Mouse (Mus musculus): ENCODE measurements around the gene Bco2.

The Bco2 gene

DNA sequence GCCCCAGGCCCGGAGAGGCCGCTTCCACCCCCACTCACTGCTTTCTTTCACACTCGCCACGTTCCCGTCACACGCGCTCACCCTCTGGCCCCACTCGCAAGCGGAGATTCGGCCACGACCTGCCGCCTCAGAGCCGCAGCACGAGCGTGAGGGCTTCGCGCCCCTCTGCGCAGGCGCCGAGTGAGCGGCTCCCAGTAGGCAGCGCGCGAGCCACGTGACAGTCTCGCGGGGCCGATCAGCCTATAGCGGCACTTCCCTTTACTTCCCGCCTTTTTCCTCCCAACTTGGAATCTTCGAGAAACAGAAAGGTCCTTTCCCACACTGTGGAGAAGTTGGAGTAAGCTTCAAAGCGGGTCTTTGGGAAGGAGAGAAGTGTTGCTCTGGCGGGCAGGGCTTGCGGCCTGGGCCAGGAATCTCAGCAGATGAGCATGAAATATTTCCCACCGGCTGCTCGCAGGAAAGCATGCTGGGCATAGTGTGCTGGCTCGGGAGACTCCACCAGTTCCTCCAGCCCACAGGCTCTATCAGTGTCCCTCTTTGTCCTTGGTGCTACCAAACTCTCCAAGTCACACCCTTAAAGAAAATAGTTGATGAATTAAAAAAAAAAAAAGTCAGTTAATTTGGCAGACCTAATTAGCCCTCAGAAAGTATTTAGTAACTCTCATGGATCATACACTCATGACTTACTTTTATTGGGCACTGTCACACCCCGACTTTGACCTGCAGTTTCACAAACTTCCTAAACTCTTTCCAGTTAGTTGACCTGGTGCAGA is 6.3 kb upstream of the Bco2 start, which contains the start of gene Tex12:
Gene Tex12 (minus strand): TSS at position 181 of the 773 bp plus-strand sequence.
- DNase-seq (ENCODE audit: extremely low spot score, low spot score): no peak

DNA sequence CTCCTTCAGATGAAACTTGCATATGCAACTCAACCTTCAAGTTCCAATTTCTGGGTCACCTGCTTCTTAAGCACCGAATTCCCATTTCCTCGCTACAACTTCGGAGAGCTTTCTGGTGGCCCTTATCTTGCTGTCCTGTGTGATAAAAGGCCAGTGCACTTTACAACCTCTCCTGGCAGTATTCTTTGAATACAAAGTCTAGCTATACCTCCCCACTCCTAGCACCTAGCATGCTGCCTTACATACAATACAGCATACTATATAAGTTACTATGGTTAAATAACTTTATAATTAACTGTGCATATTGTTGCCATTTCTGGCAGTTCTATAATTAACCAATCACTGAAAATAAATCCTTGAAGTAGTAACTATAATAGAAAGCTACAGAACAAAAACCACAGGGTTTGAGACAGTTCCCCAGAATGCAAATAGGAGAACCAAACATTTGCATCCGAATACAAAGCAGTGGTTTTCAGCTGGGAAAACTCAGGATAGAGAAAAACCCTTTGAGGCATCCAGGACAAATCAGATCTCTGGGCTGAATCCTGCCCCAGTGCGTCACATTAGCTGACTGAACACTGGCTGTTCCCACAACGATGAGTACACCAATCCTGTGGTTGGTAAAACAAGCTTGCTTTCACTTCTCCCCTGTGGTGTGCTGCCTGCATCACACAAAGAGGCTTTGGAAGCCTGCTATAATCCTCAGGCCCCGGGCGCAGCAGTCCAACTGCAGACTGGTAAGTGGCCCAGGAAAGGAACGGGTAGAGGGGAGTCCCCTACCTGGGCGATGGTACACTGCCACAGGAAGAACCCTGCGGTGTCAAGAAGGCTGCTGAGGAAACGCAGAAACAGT is 514 bp downstream of the Bco2 start, which contains the start of gene Il18:
Gene Il18 (plus strand): TSS at position 587 of the 853 bp plus-strand sequence.
- DNase-seq (ENCODE audit: extremely low spot score, low spot score): peak; percentile 24

DNA sequence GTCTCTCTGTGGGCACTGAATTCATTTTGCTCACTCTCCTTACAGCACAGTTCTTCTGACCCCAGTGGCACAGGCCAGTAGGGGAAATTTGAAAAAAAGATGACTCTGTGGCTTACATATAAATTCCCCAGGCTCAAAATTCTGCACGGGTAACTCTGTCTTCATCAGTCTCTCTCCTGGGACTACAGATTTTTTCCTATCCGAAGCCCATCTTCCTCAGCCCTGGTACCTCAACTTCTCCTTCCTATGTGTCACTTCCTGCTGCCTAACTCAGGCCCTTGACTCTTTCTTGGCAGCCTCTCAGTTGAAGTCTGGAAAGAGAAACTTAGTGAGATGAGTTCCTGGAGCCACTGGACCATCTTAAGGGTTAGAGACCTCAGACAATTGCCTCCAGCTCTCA is 1.4 kb downstream of the Bco2 start:
- DNase-seq (ENCODE audit: extremely low spot score, low spot score): no peak

DNA sequence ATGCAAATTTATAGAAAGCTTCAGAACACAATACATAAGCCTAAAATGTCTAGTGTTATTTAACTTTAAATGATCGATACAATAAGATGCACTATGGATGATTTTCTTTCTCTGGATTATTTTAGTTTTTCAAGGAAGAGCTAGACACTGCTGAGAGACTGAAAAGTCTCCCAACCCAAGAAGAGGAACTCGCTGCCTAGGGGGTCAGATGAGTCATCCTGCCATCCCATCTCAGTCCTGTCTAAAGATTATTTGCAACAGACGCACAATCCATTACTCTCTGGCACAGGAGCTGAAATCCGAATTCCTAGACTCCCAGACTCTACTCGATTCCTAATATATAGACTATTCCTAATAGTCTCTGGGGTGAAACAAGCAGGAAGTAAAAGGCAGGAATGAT is 2.8 kb downstream of the Bco2 start:
- no peak for DNase-seq (ENCODE audit: extremely low spot score, low spot score)

DNA sequence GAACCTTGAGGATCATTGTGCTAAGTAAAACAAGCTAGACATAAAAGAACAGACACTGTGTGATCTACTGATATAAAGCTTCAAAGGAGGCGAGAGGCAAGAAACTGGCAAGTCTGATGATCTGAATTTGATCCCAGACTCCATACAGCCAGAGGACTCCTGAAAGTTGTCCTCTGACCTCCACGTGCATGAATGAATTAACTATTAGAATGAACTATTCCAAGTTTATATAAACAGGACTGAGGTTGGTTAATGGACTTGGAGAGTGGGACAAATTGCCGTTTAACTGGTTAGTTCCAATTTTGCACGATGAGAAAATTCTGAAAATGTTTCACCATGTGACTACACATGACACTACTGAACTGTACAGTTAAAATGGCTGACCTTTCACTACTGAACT is 6.0 kb downstream of the Bco2 start:
- no peak for DNase-seq (ENCODE audit: extremely low spot score, low spot score)

DNA sequence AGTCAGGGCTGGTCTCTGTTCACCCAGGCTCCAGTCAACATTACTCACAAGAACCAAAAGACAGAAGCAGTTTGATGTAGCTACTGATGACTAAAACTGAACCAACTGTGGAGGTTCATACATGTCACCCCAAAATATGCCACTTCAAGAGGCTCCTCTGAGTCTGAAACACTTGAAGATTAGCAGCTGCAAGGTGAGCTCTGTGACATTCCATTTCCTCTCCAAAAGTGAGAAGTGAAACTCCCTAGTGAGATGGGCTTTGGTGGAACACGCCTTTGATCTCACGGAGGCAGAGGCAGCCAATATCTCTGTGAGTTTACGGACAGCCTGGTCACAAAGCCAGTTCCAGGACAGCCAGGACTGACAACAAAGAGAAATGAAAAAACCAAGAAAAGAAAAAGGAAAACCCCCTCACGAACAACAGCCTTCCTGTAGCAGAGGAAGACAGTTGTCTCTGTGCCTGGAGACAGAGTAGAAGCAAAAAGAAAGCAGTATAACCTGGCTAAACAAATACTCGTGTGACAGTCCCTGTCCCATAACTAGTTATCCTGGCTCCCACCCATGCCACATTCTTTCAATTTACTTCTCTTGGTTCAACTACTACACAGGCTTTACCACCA is 7.0 kb downstream of the Bco2 start:
- no peak for DNase-seq (ENCODE audit: extremely low spot score, low spot score)

DNA sequence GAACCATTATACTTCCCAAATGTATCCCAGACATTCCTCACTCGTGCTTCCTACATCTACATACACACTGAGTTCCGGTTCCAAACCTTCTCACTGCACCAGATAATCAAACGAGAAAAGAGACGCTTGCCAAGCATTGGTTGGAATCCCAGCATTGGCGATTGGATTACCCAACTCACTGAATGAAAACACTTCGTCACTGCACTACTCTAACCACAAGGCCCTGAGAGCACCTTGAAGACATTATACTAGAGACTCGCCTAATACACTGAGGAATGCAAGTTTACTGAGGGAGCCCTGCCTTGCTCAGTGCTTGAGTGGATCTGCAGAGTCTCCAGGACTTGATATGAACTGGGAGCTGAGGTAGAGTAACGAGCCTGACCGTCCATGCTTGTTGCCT is 12.6 kb downstream of the Bco2 start:
- DNase-seq (ENCODE audit: extremely low spot score, low spot score): no peak

DNA sequence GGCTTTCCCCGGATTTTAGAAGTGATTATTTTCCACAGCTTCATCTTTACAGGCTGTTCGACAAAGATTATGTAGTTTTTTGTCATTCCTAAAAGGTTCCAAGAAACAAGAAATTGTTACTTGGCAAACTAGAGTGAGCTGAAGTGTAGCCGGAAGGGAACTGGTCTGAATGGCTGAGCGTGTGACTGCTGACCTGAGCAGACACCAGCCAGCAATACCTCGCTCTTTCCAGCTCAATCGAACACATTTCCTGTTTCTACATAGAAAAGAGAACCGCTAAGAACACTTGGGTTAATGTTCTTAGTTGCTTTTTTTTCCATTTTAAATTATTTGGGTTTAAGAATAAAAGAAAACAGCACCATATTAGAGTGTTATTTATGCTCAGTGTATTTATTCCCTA is 14.8 kb downstream of the Bco2 start:
- no peak for DNase-seq (ENCODE audit: extremely low spot score, low spot score)

DNA sequence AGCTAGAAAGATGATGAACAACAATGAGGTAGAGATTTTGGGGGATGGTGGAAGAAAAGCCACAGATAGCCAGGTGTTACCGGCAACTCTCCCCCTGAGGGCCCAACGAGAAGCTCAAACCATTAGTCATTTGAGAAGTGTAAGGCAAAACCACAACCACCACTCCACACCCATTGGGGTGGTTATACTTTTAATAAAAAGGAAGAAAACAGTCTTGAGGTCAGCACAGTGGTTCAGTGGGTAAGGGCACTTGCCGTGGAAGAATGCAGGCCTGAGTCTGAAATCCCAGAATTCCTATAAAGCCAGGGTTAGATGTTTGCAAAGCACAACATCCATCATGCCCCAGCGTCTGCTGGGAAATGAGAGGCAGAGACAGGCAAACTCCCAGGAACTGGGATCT is 17.7 kb downstream of the Bco2 start:
- no peak for DNase-seq (ENCODE audit: extremely low spot score, low spot score)

DNA sequence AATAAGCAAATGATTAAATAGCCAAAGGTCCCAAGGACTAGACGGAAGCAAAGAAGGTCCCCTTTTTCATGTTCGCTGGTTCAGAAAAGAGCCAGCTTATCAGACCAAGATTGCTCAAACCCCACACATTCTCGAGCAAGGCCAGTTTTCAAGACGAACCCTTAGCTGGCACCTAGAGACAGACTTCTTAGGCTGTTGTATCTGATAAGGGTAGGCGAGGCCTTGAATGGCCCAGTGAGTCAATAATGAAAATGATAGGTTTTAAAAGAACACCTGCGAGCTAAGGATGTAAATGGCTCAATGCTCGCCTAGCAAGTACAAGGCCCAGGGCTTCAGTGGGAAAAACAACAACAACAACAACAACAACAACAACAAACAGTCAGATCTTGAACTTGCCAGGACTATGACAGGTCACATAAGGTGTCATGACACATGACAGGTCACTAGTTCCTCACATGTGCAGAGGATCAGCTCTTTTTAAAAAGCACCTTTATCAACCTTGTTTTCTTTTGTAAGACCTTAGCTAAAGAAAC is 18.3 kb downstream of the Bco2 start:
- no peak for DNase-seq (ENCODE audit: extremely low spot score, low spot score)

DNA sequence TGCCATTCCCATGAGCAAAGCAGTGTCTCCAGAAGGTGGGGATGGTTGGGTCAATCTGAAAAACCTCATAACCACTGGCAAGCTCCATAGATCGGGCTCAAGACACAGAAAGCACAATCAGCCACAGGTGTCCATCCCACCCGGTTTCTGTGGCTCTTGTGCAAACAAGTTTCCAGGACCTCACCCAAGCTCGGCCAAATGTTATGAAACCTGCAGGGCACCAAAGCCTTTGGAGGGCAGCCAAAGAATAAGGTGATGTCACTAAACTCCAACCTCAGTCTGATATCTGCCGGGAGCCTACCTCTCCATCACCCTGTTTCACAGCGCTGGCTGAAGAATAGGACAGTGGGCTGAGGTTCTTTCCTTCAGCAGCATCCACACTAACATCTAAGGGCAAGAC is 19.1 kb downstream of the Bco2 start:
- DNase-seq (ENCODE audit: extremely low spot score, low spot score): no peak

DNA sequence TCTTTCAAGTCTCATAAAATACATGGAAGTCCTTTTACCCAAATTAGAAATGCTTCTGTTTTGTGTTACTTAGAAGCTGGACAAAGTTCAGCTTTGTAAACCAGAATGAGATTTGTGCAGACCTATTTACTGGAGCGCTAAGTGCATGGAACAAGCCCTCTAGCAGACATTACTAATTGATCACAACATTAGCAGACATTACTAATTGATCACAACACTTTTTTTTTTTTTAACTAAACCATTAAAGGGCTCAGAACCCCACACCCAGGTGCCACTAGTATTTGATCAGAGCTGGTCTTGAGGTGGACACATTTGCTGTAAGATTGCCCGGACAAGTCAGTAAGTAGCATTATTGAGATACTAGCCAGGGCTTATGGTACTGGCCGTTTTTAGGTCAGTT is 21.2 kb downstream of the Bco2 start:
- no peak for DNase-seq (ENCODE audit: extremely low spot score, low spot score)

DNA sequence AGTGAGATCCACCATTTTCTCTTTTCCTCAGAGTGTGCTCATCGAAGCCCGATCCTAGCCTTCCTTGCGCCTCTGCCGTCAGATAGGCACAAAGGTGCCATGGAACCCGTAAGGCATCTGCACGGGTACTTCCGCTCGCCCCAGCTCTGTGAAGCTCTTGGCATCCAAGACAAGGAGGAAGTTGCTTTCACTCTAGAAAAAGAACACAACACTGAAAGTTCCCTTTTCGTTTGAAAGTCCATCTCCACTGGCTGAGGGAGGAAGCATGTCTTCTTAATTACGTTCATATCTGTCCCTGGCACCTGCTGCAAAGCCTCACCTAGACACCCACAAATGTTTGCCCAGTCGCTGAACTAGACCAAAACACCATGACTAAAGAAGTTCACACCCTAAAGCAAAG is 21.7 kb downstream of the Bco2 start:
- DNase-seq (ENCODE audit: extremely low spot score, low spot score): no peak

DNA sequence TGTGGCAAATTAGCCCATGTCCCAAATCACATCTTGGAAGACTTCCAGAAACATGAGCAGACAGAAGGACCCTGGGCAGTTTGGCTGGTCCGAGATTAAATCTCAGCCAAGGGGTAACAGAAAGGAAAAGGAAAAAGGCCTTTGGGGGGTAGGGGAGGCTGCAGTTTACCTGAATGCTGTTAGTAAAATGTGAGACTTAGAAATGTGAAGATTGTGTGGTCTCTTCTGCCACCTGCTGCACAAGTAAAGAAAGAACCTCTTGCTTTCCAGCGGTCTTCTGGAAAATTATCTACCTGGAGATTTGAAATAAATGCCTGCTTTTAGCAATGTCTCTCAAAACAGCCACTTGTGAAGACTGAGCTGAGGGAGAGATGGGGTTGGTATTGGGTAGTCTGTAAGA is 24.1 kb downstream of the Bco2 start:
- no peak for DNase-seq (ENCODE audit: extremely low spot score, low spot score)

DNA sequence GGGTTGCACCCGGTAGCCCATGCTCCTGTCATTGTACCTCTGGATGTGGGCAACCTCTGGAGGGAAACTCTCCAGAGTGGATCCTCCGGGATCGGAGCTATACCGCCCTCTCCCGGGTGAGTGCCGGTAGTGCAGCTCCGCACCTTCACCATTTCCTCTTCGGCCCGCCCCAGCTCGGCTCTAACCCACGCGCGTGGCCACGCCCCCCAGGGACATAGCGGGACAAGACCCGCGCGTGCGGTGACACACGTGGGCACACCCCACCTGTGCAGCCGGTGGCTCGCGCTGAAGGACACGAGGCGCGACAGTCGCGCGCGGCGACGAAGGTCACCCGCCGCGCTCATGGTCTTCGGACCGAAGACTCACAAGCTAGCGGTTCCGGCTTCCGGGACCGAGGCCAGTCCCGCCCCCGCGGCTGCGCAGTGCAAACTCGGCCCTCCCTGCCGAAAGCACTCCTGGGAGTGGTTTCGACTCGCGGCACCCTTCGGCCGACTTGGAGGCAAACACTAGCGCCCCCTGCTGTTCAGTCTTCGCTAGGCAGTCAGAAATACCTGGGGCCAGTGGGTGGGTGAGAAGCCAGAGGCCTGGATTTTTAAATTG is 26.6 kb downstream of the Bco2 start, which contains the start of gene Pts:
Gene Pts (minus strand): TSS at position 432 of the 600 bp plus-strand sequence.
- peak; percentile 98 for DNase-seq (ENCODE audit: extremely low spot score, low spot score)

DNA sequence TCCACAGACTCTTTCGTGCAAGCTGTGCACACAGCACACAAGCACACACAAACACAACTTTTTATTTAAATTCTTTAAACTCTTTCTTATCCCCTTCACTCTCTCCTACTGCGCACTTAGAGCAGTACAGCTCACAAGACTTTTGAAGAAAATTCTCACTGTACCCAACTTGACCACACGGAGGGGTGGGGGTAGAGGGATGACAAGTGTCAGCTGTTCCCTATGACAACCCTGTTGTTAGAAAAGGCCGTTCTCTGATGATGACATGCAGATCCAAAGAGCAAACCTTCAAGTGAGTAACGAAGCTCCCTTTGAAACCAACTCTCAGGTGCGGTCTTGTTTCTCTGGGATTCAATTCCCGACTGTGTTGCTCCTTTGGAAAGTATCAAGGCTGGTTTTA is 27.1 kb downstream of the Bco2 start:
- no peak for DNase-seq (ENCODE audit: extremely low spot score, low spot score)

DNA sequence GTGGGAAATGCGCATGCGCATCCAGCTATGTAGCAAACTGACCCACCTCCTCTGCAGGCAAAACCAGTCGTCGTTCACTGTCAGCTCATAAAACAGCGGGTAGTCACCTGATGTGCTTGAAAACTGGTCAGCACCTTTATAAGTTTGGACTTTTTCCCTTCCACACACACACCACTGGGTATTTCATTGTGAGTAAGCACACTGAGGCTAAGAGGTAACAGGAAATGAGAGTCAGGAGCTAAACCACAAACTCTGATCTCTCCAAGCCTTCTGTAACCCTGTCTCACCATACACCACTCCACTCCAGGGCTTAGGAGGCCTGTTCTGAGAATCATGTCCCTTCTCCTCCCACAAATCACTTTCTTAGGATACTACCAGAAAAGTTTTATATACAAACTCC is 29.4 kb downstream of the Bco2 start:
- no peak for DNase-seq (ENCODE audit: extremely low spot score, low spot score)

DNA sequence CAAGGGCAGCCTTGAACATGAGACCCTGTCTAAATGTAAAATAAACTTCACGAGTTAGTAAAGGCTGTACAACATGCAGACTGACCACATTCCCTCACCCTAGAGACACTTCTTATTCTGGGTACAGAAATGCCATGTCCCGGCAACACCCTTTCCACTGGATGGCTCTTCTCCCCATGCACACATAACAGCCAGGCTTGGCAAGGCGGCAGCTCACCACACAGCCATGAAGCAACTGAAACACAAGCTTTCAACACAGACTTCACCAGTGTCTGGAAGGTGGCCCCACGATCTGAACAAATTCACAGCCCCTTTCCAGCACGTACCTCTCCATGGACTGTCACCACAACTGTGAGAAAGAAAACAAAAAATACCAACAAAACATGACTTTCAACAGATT is 30.0 kb downstream of the Bco2 start:
- DNase-seq (ENCODE audit: extremely low spot score, low spot score): no peak

DNA sequence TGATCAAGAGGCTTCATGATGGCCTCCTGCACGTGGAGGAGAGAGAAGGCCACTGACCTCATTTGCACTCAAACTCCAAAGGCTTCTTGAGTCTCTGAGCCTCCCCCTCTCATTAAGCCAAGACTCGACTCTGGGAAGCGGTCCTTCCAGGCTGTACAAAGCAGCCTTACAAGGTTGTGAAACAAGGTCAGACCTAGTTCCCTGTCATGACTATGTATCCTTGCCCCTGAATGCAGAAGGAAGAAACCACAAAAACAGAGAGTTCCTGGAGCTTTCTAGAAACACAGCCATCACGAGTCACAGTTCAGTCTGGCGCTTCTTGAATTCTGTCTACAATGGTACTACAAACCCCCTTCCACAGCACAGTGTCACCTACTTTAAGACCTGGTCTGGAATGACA is 32.4 kb downstream of the Bco2 start:
- DNase-seq (ENCODE audit: extremely low spot score, low spot score): no peak

DNA sequence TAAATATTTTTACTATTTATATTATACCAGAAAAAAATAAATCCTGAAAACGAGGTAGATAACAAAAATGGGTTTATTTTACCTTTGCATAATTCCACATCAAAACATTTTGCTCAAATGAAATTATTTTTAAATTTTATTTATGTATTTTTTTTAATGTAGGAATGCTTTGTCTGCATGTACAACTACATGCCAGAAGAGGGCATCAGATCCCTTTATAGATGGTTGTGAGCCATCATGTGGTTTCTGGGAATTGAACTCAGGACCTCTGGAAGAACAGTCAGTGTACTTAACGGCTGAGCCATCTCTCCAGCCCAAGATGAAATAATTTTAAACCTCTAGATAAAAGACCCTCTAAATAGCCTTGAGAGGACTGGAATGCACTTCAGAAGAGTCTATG is 33.4 kb downstream of the Bco2 start:
- no peak for DNase-seq (ENCODE audit: extremely low spot score, low spot score)

DNA sequence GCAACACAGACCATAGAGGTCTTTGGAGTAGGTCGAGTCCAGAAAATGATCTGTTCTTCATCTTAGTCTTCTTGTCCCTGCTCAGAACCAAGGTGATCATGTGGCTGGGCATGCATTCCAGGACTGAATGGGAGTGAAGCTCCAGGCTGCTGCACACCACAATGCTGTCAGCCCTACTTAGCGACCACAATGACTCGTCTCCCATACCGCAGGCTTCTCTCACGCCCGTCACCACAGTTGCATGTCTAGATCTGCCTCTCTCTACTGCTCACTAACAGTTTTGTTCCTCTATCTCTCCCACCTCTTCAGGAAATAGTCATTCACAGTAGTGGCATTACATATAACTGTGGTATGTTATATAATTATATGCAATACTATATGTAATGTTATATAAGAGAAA is 34.2 kb downstream of the Bco2 start:
- DNase-seq (ENCODE audit: extremely low spot score, low spot score): no peak

Measured in neural tube, embryonic 10.5 days (tissue).